Mouse (Mus musculus) neural tube, embryonic 13.5 days (tissue): ENCODE data around the gene Snx18. TPM values are rescaled to one million over a fixed set of nuclear protein-coding genes. Genes with fewer than 3 reads are reported as not detected.
A peak's percentile ranks its signal among the peaks of the same experiment; 100 is the strongest.

Experiments
- ATAC-seq: fragments of 200-750 bp; cut with Nextera tagmentation; 2 replicates; pipeline ENCODE4 v1.8.0; 2017; ENCODE audit warnings: low read depth, mild to moderate bottlenecking, moderate TSS enrichment, moderate library complexity
- H3K27ac ChIP-seq: fragments of 300-500 bp; sonication (generic); replicated peaks from 2 replicates; pipeline ENCODE4 v1.5.1; 2015; ENCODE audit warnings: moderate library complexity, mild to moderate bottlenecking, inconsistent platforms
- H3K27me3 ChIP-seq: fragments of 300-500 bp; sonication (generic); 2 replicates; pipeline ENCODE4 v1.6.1; 2015; ENCODE audit warnings: mild to moderate bottlenecking, inconsistent platforms
- H3K36me3 ChIP-seq: fragments of 300-500 bp; sonication (generic); 2 replicates; pipeline ENCODE4 v1.6.1; 2015; ENCODE audit warnings: mild to moderate bottlenecking, inconsistent platforms
- H3K4me1 ChIP-seq: fragments of 300-500 bp; sonication (generic); replicated peaks from 2 replicates; pipeline ENCODE4 v1.6.1; 2015; ENCODE audit warnings: inconsistent platforms
- H3K4me2 ChIP-seq: fragments of 300-500 bp; sonication (generic); 2 replicates; pipeline ENCODE4 v1.6.1; 2015; ENCODE audit warnings: inconsistent platforms, mild to moderate bottlenecking, moderate library complexity
- H3K4me3 ChIP-seq: fragments of 300-500 bp; sonication (generic); 2 replicates; pipeline ENCODE4 v1.5.1; 2015; ENCODE audit warnings: mild to moderate bottlenecking, inconsistent platforms
- H3K9ac ChIP-seq: fragments of 300-500 bp; sonication (generic); 2 replicates; pipeline ENCODE4 v1.6.1; 2015; ENCODE audit warnings: moderate library complexity, mild to moderate bottlenecking, inconsistent platforms
- H3K9me3 ChIP-seq: fragments of 300-500 bp; sonication (generic); 2 replicates; pipeline ENCODE4 v1.6.1; 2016; ENCODE audit warnings: inconsistent platforms
- WGBS: fragments of 180-500 bp; shearing (Covaris S2); methylation state at CpG from one replicate; pipeline ENCODE4 v1.1.7; 2015; 5-methylcytosine and 5-hydroxymethylcytosine counted together
- polyA plus RNA-seq: library from polyadenylated mRNA; unstranded; fragments of >200 nt; fragmentation: Nextera tagmentation; extraction: Ambion mirVana; gene quantifications from 2 replicates; pipeline ENCODE4 v1.2.1, GENCODE M21; 2015

Snx18 gene
- polyA plus RNA-seq, 1 experiment from 2014 or later: 19.2 TPM

DNA sequence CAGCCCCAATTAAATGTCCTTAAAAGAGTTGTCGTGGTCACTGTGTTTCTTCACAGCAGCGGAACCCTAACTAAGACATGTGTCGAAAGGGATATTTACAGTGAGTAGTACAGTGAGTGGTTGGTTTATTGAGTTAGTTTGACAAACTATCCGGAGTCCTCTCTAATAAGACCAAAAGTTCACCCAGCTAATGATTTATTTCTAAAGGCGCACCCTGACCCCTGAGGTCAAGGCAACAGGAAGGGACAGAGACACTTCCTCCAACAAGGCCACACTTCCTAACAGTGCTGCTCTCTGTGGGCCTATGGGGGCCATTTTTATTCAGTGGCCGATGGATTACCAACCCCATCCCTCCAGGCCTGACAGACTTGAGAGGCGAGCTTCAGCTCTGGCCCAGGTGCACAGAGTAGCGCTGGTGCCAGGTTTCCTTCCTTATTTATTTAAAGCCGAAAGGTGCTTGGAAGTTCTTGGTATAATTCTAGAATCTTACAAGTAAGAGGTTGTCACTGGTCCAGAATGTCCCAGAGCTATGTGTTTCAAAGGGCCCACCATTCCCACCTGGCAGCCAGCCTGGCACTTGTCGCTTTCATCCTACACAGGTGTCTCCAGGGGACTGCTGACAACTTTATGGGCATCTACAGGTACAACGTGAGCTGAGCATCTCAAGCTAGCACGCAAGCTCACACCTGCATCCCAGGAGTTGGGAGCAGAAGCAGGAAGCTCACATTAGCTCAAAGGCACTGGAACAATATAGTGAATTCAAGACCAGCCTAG, 16.3 kb downstream of the Snx18 start:
- no peak overlapping the region for H3K9ac ChIP-seq
- ATAC-seq: no peak
- H3K36me3 ChIP-seq: no peaks in the 10 kb centered on the region
- no peaks in the 10 kb centered on the region for H3K27me3 ChIP-seq
- peaks cover 52% of the 10 kb centered on the region for H3K4me1 ChIP-seq
- no peaks in the 10 kb centered on the region for H3K9me3 ChIP-seq
- no peak overlapping the region for H3K4me3 ChIP-seq
- 95% methylated on average over 12 of the region's 12 CpGs for WGBS
- H3K27ac ChIP-seq: no peak overlapping the region
- no peak overlapping the region for H3K4me2 ChIP-seq

DNA sequence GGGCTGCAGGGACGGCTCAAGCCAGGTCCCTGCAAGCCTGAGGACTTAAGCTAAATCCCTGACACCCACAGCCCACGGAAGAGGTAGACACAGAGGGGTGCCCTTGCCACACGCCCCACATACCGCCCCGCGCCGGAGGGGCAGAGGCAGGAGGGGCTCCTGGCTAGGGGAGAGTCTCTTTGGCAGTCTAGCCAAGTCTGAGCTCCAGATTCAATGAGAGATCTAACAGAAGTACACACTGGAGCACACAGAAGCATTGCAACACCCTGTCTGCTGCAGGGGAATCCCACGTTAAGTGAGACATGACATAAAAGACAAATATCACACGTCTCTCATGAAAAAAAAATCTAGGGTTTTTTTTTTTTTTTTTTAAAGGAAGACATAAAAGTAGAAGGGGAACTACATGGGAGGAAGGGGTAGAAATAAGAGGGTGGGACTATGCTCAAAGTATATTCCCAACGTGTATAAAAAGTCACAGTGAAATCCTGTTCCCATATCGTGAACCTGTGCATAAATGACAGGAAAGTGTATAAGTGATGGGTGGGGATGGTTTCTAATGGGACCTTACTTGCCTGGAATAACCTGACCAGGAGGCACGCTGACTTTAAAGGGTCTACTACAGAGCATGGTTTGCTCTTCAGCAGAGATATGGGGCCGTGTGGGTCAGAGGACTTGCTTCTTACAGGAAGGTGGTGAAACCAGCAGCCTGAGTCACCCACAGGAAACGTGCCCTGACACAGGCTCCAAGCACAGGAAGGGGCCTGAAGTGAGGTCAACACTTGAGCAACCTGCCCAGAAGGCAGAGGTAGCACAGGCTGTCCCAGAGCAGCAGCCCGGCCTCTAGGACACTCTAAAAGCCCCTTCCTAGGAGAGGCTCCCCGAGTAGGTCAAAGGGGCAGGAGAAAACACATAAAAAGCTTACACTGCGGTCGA, 17.6 kb downstream of the Snx18 start:
- 89% methylated on average over 18 of the region's 18 CpGs for WGBS
- no peak overlapping the region for H3K4me2 ChIP-seq
- no peak for ATAC-seq

DNA sequence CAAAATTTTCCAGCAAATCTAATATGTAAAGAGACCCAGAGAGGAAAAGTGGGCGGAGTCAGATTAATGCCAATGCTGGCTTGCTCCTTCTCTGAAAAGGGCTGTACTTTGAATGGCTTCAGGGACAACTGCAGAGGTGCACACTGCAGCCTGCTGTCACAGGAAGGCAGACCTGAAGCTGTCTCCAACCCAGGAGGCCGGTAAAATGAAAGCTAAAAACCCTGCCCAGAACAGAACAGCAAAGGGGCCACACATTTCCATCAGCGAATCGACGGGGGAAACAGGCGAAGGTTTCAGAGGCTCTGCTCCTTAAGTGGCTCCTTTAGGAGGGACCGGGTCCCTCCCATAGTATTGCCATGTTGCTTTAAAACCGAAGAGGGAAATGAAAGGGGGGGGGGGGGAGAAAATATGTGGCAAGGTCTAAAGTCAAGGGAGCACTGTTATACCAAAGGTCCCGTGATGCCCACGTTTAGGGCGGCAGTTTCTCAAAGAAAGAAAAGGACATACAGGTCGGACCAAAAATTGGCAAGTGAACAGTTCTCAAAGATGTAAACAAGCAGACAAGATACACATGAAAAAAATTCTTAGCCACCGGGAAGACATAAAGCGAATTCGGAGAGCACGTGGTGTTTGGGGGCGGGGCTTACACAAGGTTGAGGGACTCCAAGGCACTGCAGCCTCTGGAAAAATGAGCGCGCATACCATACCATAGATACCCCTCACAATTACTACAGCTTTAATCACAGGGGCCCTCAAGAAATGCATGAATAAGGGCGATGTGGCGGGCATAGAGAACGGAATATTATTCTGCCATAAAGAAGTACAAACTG, 18.4 kb downstream of the Snx18 start:
- no peak overlapping the region for H3K9ac ChIP-seq
- no peaks in the 10 kb centered on the region for H3K9me3 ChIP-seq
- H3K27ac ChIP-seq: no peak overlapping the region
- no peak for ATAC-seq
- H3K36me3 ChIP-seq: no peaks in the 10 kb centered on the region
- H3K27me3 ChIP-seq: no peaks in the 10 kb centered on the region
- H3K4me3 ChIP-seq: no peak overlapping the region
- WGBS: 92% methylated on average over 22 of the region's 22 CpGs
- H3K4me2 ChIP-seq: no peak overlapping the region
- peaks cover 56% of the 10 kb centered on the region for H3K4me1 ChIP-seq

More for the DNA sequence above, 17.6 kb downstream of the Snx18 start:
- Histone ChIP-seq H3K4me1 (peaks cover 53% of the 10 kb centered on the region), H3K36me3 (no peaks in the 10 kb centered on the region), H3K4me3 (no peak overlapping the region), H3K9me3 (no peaks in the 10 kb centered on the region), H3K9ac (no peak overlapping the region), H3K27me3 (no peaks in the 10 kb centered on the region), H3K27ac (no peak overlapping the region)

DNA sequence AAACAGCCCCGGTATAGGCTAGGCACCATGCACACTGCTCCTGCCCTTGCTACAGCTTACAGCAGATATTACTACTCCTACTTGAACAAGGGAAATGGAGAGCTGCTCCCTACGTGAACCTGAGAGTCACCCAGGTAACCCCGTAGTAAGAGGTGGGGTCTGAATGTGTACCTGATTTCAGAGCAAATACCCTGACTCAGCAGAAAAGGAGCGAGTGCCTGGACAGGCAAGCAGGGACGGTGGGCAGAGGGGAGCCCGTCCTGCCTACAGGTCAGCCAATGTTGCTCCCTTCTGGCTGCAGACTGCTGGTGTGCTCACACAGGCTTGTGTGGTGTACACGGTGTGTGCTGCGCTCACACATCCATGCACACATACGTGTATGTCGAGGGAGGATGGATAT, 20.7 kb downstream of the Snx18 start:
- Histone ChIP-seq H3K4me1 (peaks cover 42% of the 10 kb centered on the region), H3K4me3 (no peak overlapping the region), H3K4me2 (no peak overlapping the region), H3K27ac (no peak overlapping the region), H3K36me3 (peaks cover 11% of the 10 kb centered on the region), H3K9ac (no peak overlapping the region), H3K27me3 (no peaks in the 10 kb centered on the region), H3K9me3 (no peaks in the 10 kb centered on the region)
- no peak for ATAC-seq
- 89% methylated on average over 10 of the region's 10 CpGs for WGBS

DNA sequence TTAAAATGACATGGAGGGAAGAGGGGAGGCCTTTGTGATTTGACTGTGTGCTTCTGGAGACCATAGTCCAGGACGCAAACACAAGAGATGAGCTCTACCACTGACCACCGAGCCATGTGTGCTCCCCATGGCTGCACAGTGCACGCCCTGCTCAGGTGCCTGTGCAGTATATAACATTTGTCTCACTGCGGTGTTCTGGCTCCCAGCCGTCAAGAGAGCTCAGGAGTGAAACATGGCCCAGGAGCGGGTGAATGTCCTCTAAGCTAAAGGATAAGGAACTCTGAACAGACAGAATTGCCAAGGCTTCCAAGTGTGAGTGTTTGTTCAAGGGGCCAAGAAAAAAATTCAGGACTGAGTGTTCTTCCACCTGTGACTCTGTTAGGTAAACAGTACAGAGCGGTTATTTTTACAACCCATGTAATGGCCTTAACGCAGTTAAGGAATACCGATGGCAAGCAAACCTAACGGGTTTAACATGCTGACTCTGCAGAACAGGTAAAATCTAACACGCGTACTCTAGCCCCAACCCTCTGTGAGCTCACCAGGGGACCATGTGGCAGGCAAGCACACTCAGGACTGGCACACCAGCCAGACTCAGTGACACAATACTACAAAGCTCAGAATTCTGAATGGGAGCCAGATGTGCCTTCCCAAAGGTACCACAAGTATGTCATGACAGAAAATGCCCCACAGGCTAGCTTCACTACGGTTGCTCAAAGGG, 21.4 kb downstream of the Snx18 start:
- peaks cover 46% of the 10 kb centered on the region for H3K4me1 ChIP-seq
- no peaks in the 10 kb centered on the region for H3K9me3 ChIP-seq
- no peak overlapping the region for H3K4me2 ChIP-seq
- H3K27ac ChIP-seq: no peak overlapping the region; the same call in 1 of the 2 replicates
- no peaks in the 10 kb centered on the region for H3K27me3 ChIP-seq
- H3K4me3 ChIP-seq: no peak overlapping the region
- H3K36me3 ChIP-seq: peaks cover 11% of the 10 kb centered on the region
- no peak overlapping the region for H3K9ac ChIP-seq
- 66% methylated on average over 13 of the region's 13 CpGs for WGBS
- 0 out of 2 replicates have a peak, but pooled peaks have one; percentile 40 for ATAC-seq

DNA sequence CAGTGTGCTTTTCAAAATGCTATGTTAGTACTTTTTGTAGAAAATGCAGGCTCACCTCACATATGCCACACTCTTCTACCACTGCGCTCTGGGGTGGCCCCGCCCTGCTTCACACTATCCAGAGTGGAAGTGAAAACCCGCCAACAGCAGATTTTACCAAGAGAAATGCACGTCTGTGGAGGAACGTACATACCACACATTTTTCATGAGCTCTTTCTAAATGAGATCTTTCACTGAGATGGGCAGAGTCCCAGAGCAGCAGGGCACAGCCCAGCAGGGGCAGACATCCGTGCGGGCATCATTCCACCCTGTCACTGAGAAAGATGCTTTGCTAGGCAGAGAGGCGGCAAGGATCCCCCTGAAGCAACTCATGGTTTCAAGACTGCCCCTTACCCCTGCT, 22.4 kb downstream of the Snx18 start:
- H3K4me2 ChIP-seq: no peak overlapping the region
- H3K36me3 ChIP-seq: peaks cover 13% of the 10 kb centered on the region
- H3K9ac ChIP-seq: peak overlapping the region; percentile 22; the same call in 1 of the 2 replicates
- no peaks in the 10 kb centered on the region for H3K9me3 ChIP-seq
- WGBS: 60% methylated on average over 8 of the region's 8 CpGs
- no peak for ATAC-seq
- peaks cover 54% of the 10 kb centered on the region for H3K4me1 ChIP-seq
- peak overlapping the region; percentile 9; the same call in 1 of the 2 replicates for H3K27ac ChIP-seq
- H3K27me3 ChIP-seq: no peaks in the 10 kb centered on the region
- H3K4me3 ChIP-seq: no peak overlapping the region

DNA sequence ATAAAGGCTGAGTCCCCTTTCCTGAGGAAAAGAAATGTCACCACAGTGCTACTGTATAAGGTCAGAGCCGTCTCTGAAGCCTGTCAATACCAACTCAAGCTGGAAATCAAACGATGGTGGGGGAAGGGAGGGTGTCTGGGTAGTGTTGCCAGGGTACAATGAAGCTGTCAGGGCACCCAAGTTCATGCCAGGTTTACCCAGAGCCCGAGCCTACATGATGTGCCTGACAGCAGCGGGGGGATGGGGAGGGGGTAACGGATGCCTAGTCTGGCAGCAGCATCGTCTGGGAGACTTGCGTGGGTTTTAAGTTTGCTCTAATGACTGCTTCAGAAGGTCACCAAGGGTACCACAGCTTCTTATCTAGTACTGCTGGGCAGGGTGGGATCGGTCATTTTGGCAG, 23.1 kb downstream of the Snx18 start:
- Histone ChIP-seq H3K36me3 (peaks cover 19% of the 10 kb centered on the region), H3K4me2 (no peak overlapping the region), H3K27ac (no peak overlapping the region), H3K27me3 (no peaks in the 10 kb centered on the region), H3K4me1 (peaks cover 57% of the 10 kb centered on the region), H3K4me3 (no peak overlapping the region), H3K9ac (no peak overlapping the region), H3K9me3 (no peaks in the 10 kb centered on the region)
- WGBS: 64% methylated on average over 8 of the region's 8 CpGs
- no peak for ATAC-seq

DNA sequence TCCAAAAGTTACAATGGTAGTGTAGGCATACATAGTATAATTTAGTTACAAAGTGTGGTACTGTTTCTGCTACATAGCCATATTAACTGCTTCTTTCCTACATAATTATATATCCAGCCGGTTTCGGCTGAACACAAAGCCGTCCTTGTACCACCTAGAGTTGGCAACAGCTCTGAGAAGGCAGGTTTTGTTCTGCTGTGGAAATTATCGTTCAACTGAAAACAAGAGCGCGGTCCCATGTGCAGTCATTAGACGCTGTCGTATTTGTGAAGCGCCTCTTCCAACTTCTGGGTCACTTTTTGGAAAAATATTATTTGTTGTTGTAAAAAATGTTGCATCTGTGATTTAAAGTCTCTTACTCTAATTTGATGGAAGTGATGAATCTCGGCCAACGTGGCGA, 24.0 kb downstream of the Snx18 start:
- Histone ChIP-seq H3K4me3 (no peak overlapping the region), H3K9ac (no peak overlapping the region), H3K4me2 (no peak overlapping the region), H3K27ac (no peak overlapping the region), H3K36me3 (peaks cover 19% of the 10 kb centered on the region), H3K9me3 (no peaks in the 10 kb centered on the region), H3K4me1 (peaks cover 57% of the 10 kb centered on the region), H3K27me3 (no peaks in the 10 kb centered on the region)
- WGBS: 77% methylated on average over 12 of the region's 12 CpGs
- ATAC-seq: no peak

DNA sequence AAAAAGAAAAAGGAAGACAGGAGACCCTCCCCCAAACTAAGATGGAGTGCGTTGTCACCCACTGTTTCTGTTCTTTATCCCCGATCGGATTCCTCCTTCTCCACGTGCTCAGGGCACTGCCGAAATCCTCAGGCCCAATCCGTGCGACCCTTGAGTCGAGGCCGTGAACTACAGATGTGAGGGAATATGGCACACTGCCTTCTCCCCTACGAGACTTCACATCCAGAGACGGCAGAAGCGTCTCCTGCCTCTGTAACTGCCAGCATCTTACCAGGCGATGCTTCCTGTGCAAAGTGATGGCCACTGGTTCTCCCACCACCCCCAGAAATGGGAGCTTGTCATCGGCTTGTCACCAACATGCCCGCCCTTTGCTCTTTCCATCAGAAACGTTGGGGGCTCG, 24.7 kb downstream of the Snx18 start:
- ATAC-seq: no peak
- peaks cover 19% of the 10 kb centered on the region for H3K36me3 ChIP-seq
- no peaks in the 10 kb centered on the region for H3K27me3 ChIP-seq
- H3K27ac ChIP-seq: no peak overlapping the region
- H3K4me2 ChIP-seq: no peak overlapping the region
- H3K9ac ChIP-seq: no peak overlapping the region
- 84% methylated on average over 17 of the region's 17 CpGs for WGBS
- H3K9me3 ChIP-seq: no peaks in the 10 kb centered on the region
- H3K4me3 ChIP-seq: no peak overlapping the region
- peaks cover 55% of the 10 kb centered on the region for H3K4me1 ChIP-seq

DNA sequence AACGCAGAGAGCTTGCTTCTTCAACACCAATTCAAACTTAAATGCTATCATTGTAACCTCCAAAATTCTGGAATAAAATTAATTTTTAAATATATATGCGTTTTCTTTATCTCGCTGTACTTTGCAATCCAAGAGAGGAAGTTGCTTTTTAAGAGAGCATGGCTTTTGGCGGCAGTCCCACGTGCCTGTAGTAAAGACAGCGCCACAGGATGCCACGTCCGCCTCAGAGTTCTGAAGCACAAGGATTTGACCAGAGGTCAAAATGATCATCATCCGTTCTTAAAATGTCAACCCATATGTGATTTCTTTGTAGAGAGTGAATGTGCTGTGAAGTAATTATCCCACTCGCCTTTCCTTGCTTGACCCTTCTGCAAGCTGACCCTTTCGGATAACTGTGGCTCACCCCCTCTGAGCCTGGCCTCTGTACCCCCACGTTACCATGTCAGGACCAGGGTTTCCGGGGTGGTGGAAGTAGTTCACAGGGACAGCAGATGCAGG, 25.6 kb downstream of the Snx18 start:
- Histone ChIP-seq H3K27me3 (no peaks in the 10 kb centered on the region), H3K4me1 (peaks cover 56% of the 10 kb centered on the region), H3K9ac (no peak overlapping the region), H3K4me2 (no peak overlapping the region), H3K4me3 (no peak overlapping the region), H3K9me3 (no peaks in the 10 kb centered on the region), H3K36me3 (peaks cover 19% of the 10 kb centered on the region), H3K27ac (no peak overlapping the region)
- WGBS: 66% methylated on average over 13 of the region's 13 CpGs
- ATAC-seq: no peak

DNA sequence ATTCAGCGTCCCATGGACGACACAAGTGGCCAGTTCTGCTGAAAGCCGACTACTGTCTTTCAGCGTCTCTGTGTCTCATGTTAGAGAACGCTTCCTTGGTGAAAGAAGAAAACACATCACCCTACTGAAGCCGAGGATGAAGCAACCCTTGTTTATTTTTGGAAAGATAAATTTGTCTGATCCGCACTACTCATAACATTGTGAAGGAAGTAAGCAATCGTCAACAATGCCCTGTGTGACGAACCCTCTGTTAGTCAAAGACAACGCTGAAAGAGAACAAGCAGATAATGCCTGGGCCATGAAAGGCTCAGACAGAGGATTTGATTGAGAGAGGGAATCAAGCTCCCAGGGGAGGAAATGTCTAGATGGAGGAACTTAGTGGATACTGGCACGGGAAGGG, 27.0 kb downstream of the Snx18 start:
- no peak for ATAC-seq
- Histone ChIP-seq H3K4me3 (no peak overlapping the region), H3K4me2 (no peak overlapping the region), H3K4me1 (peaks cover 56% of the 10 kb centered on the region), H3K27me3 (no peaks in the 10 kb centered on the region), H3K36me3 (peaks cover 19% of the 10 kb centered on the region), H3K9me3 (no peaks in the 10 kb centered on the region), H3K27ac (no peak overlapping the region; the same call in 1 of the 2 replicates), H3K9ac (no peak overlapping the region)
- WGBS: 79% methylated on average over 11 of the region's 11 CpGs
